ENCODE assay signal across 28 mouse cellular contexts in genomic region chr3:22928970-22929369, GRCm38 (mm10).
DNase-seq lines count a peak whose midpoint lies in the region; ATAC-seq and TF ChIP-seq lines count a peak whose summit lies in the region.
"Had no signal": no experiment of that assay in that cellular context is flagged by ENCODE, and none has a peak within 500 bp of the region (broad histone marks: within the 10 kb centered on the region; RNA-seq: fewer than 3 reads in every experiment).

No protein-coding gene starts in this region.

- no peak overlapping the region for H3K4me2 ChIP-seq in kidney, postnatal 0 days (ENCODE audit: low read length)
- no peak overlapping the region for H3K4me2 ChIP-seq in stomach, postnatal 0 days (replicated peaks; ENCODE audit: low read depth)
- H3K4me2 ChIP-seq: forebrain, embryonic 13.5 days; heart, embryonic 11.5 days; hindbrain, embryonic 14.5 days; limb, embryonic 12.5 days; liver, embryonic 15.5 days; lung, embryonic 15.5 days; neural tube, embryonic 12.5 days; stomach, embryonic 15.5 days had no signal

- H3K36me3 ChIP-seq in kidney, postnatal 0 days (ENCODE audit: insufficient read depth, low read length), result no peaks in the 10 kb centered on the region
- no peaks in the 10 kb centered on the region for H3K36me3 ChIP-seq in stomach, postnatal 0 days (ENCODE audit: control insufficient read depth, insufficient read depth, low read length)
- H3K36me3 ChIP-seq: limb, embryonic 12.5 days; liver, embryonic 15.5 days; lung, embryonic 15.5 days; neural tube, embryonic 12.5 days; stomach, embryonic 15.5 days had no signal

- no peak for TF ChIP-seq EP300 in stomach, postnatal 0 days (optimal IDR thresholded peaks at IDR 0.05)

- H3K4me1 ChIP-seq in kidney, postnatal 0 days (replicated peaks; ENCODE audit: insufficient read depth, low read length), result no peaks in the 10 kb centered on the region
- H3K4me1 ChIP-seq in stomach, postnatal 0 days (replicated peaks; ENCODE audit: control insufficient read depth, insufficient read depth), result no peaks in the 10 kb centered on the region
- H3K4me1 ChIP-seq: limb, embryonic 12.5 days; liver, embryonic 15.5 days; lung, embryonic 15.5 days; megakaryocyte, embryonic 14.5 days; neural tube, embryonic 12.5 days; stomach, embryonic 15.5 days had no signal

- TF ChIP-seq CTCF in kidney, postnatal 0 days (IDR thresholded peaks at IDR 0.05; ENCODE audit: low read depth), result peak; percentile 47; the same call in 1 of the 2 replicates
- peak; percentile 43 for TF ChIP-seq CTCF in stomach, postnatal 0 days (IDR thresholded peaks at IDR 0.05; ENCODE audit: low read depth)

- H3K4me3 ChIP-seq in kidney, postnatal 0 days (replicated peaks; ENCODE audit: low read depth, low read length), result no peak overlapping the region
- H3K4me3 ChIP-seq in stomach, postnatal 0 days (ENCODE audit: low read depth, low read length), result no peak overlapping the region
- H3K4me3 ChIP-seq: forebrain, embryonic 13.5 days; limb, embryonic 12.5 days; liver, embryonic 15.5 days; lung, embryonic 15.5 days; megakaryocyte, embryonic 14.5 days; neural tube, embryonic 12.5 days; stomach, embryonic 15.5 days had no signal

- H3K9me3 ChIP-seq in kidney, postnatal 0 days (replicated peaks; ENCODE audit: low read length), result no peaks in the 10 kb centered on the region
- H3K9me3 ChIP-seq in stomach, postnatal 0 days (ENCODE audit: control insufficient read depth, low read length), result no peaks in the 10 kb centered on the region
- H3K9me3 ChIP-seq: forebrain, embryonic 13.5 days; limb, embryonic 12.5 days; liver, embryonic 15.5 days; lung, embryonic 15.5 days; megakaryocyte, embryonic 14.5 days; neural tube, embryonic 12.5 days; stomach, embryonic 15.5 days had no signal

- peak; percentile 67 for ATAC-seq in frontal cortex, adult (ENCODE audit: low TSS enrichment)
- no peak for ATAC-seq in kidney, postnatal 0 days (replicated peaks; ENCODE audit: low FRiP score, low read depth)
- ATAC-seq in stomach, postnatal 0 days (ENCODE audit: low FRiP score, low TSS enrichment), result no peak

- 37% methylated on average over 3 of the region's 3 CpGs for WGBS in kidney, postnatal 0 days
- WGBS in stomach, postnatal 0 days, result 69% methylated on average over 3 of the region's 3 CpGs

- no peaks in the 10 kb centered on the region for H3K27me3 ChIP-seq in kidney, postnatal 0 days (ENCODE audit: insufficient read depth, low read length)
- no peaks in the 10 kb centered on the region for H3K27me3 ChIP-seq in stomach, postnatal 0 days (ENCODE audit: control insufficient read depth, insufficient read depth, low read length)
- H3K27me3 ChIP-seq: forebrain, embryonic 13.5 days; limb, embryonic 12.5 days; liver, embryonic 15.5 days; lung, embryonic 15.5 days; megakaryocyte, embryonic 14.5 days; neural tube, embryonic 12.5 days; stomach, embryonic 15.5 days had no signal

- H3K27ac ChIP-seq in kidney, postnatal 0 days, result no peak overlapping the region
- H3K27ac ChIP-seq in stomach, postnatal 0 days (replicated peaks), result no peak overlapping the region
- H3K27ac ChIP-seq: forebrain, embryonic 13.5 days; hindbrain, embryonic 14.5 days; limb, embryonic 12.5 days; liver, embryonic 15.5 days; lung, embryonic 15.5 days; neural tube, embryonic 12.5 days; stomach, embryonic 15.5 days had no signal

- no peak overlapping the region for H3K9ac ChIP-seq in kidney, postnatal 0 days (ENCODE audit: low read depth, low read length)
- H3K9ac ChIP-seq in stomach, postnatal 0 days (ENCODE audit: low read length), result no peak overlapping the region
- H3K9ac ChIP-seq: forebrain, embryonic 13.5 days; hindbrain, embryonic 14.5 days; limb, embryonic 12.5 days; liver, embryonic 15.5 days; lung, embryonic 15.5 days; neural tube, embryonic 12.5 days; stomach, embryonic 15.5 days had no signal

- no peak for DNase-seq in frontal cortex, postnatal 36 days (ENCODE audit: low spot score in 2 of 2)
- no peak for DNase-seq in kidney, postnatal 0 days (ENCODE audit: low spot score)
- DNase-seq in kidney, adult 11 months, result no peak
- DNase-seq in retina, postnatal 1 day, result peak; percentile 3
- no peak for DNase-seq in retina, embryonic 14.5 days (ENCODE audit: low spot score)
- DNase-seq in stomach, postnatal 0 days (ENCODE audit: low spot score), result no peak
- no peak for DNase-seq in testis, postnatal 10 days (ENCODE audit: low spot score)
- DNase-seq: adrenal gland, postnatal 10 days; cerebellum, adult 11 months; cerebellum, adult 9-10 months; cerebellum, postnatal 36 days; gastrocnemius, postnatal 10 days; kidney, adult 2 months; kidney, postnatal 4 days; lung, postnatal 36 days; midbrain, embryonic 14.5 days; thymus, adult 18-20 months; thymus, postnatal 25 days had no signal
